Mouse (Mus musculus) limb, embryonic 11.5 days (tissue): ENCODE results near the gene Lamc1. TPM values are rescaled to one million over a fixed set of nuclear protein-coding genes. Genes with fewer than 3 reads are reported as not detected.

Experiments
- ATAC-seq: fragments of 200-750 bp; cut with Nextera tagmentation; 2 replicates; pipeline ENCODE4 v1.8.0; 2017; ENCODE audit warnings: low read depth; ENCODE audit not compliant: insufficient number of reproducible peaks, low FRiP score, low TSS enrichment
- DNase-seq: peaks from one replicate; pipeline ENCODE4 v3.0.0-alpha.2; 2015; ENCODE audit warnings: low spot score
- H3K27ac ChIP-seq: fragments of 300-500 bp; sonication (generic); replicated peaks from 2 replicates; pipeline ENCODE4 v1.5.1; 2014; ENCODE audit warnings: low read depth, mild to moderate bottlenecking, low read length
- H3K27me3 ChIP-seq: fragments of 300-500 bp; sonication (generic); 2 replicates; pipeline ENCODE4 v1.6.1; 2014; ENCODE audit warnings: mild to moderate bottlenecking, low read length, mixed read lengths; ENCODE audit not compliant: control insufficient read depth, insufficient read depth
- H3K36me3 ChIP-seq: fragments of 300-500 bp; sonication (generic); 2 replicates; pipeline ENCODE4 v1.6.1; 2014; ENCODE audit warnings: mild to moderate bottlenecking, low read length, moderate library complexity, mixed read lengths; ENCODE audit not compliant: control insufficient read depth, insufficient read depth
- H3K4me1 ChIP-seq: fragments of 300-500 bp; sonication (generic); 2 replicates; pipeline ENCODE4 v1.6.1; 2014; ENCODE audit warnings: low read length, mixed read lengths; ENCODE audit not compliant: control insufficient read depth, insufficient read depth
- H3K4me2 ChIP-seq: fragments of 300-500 bp; sonication (generic); 2 replicates; pipeline ENCODE4 v1.6.1; 2014; ENCODE audit warnings: low read depth, mild to moderate bottlenecking, moderate library complexity; ENCODE audit not compliant: severe bottlenecking
- H3K4me3 ChIP-seq: fragments of 300-500 bp; sonication (generic); 2 replicates; pipeline ENCODE4 v1.5.1; 2014; ENCODE audit warnings: low read depth, low read length
- H3K9ac ChIP-seq: fragments of 300-500 bp; sonication (generic); 2 replicates; pipeline ENCODE4 v1.6.1; 2014; ENCODE audit warnings: mild to moderate bottlenecking, low read length
- H3K9me3 ChIP-seq: fragments of 300-500 bp; sonication (generic); 2 replicates; pipeline ENCODE4 v1.6.1; 2016; ENCODE audit warnings: low read length; ENCODE audit not compliant: control insufficient read depth
- WGBS: fragments of 180-500 bp; shearing (Covaris S2); extraction: QIAGEN DNeasy Blood & Tissue Kit; methylation state at CpG from one replicate; pipeline ENCODE4 v1.1.7; 2014; 5-methylcytosine and 5-hydroxymethylcytosine counted together
- polyA plus RNA-seq: library from polyadenylated mRNA; unstranded; fragments of >200 nt; fragmentation: Nextera tagmentation; extraction: Ambion mirVana; gene quantifications from 2 replicates; pipeline ENCODE4 v1.2.1, GENCODE M21; 2014

Gene Lamc1
- polyA plus RNA-seq, 1 experiment from 2014 or later = 29.9 TPM

DNA sequence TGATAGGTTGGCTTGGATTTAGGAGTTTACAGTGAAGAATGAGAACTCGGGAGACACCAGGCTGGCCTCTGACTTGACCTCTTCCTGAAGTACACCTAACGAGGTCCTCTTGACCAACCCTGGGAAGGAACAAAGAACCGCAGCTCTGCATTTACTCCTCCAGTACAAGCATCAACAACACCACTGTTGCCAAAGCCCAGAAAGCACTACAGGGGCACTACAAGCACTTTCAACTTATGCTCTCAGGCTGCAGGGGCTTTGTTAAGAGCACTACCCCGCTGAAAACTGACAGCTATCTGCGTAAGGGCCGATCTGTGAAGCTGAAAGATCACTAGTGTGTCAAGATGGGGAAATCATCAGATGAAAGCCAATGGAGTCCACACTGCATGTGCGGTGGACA lies 6.4 kb downstream of the Lamc1 start:
- 0 out of 2 replicates have a peak, but pooled peaks cover 5% of the 10 kb centered on the region for H3K4me1 ChIP-seq
- no peak overlapping the region for H3K4me2 ChIP-seq
- WGBS = 76% methylated on average over 7 of the region's 7 CpGs
- no peak overlapping the region for H3K9ac ChIP-seq
- DNase-seq (peak; percentile 13), ATAC-seq (no peak)
- no peaks in the 10 kb centered on the region for H3K36me3 ChIP-seq
- H3K4me3 ChIP-seq = no peak overlapping the region
- no peaks in the 10 kb centered on the region for H3K9me3 ChIP-seq
- no peak overlapping the region for H3K27ac ChIP-seq
- no peaks in the 10 kb centered on the region for H3K27me3 ChIP-seq

DNA sequence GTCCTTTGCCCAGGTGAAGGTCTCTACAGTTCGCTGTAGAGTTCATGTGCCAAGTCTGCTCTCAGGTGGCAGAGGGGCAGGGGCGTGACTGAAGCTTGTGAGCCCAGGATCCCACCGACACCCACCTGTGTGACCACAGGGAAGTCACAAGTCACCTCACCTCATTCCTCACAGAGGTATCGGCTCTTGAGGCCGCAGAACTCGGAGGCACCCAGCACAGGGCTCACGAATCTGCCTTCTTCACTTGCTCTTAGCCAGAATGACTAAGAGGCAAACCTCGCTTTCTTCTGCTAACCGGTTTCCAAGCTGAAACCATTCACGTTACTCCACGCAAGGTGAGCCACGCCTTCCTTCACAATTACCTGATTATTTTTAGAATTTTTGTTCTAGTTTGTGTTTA lies 11.2 kb downstream of the Lamc1 start:
- 74% methylated on average over 12 of the region's 12 CpGs for WGBS
- H3K27ac ChIP-seq = no peak overlapping the region
- H3K4me2 ChIP-seq = no peak overlapping the region
- DNase-seq (no peak), ATAC-seq (no peak)
- H3K9me3 ChIP-seq = no peaks in the 10 kb centered on the region
- H3K36me3 ChIP-seq = no peaks in the 10 kb centered on the region
- H3K9ac ChIP-seq = no peak overlapping the region
- no peaks in the 10 kb centered on the region for H3K27me3 ChIP-seq
- no peak overlapping the region for H3K4me3 ChIP-seq
- H3K4me1 ChIP-seq = no peaks in the 10 kb centered on the region; the same call in 1 of the 2 replicates

DNA sequence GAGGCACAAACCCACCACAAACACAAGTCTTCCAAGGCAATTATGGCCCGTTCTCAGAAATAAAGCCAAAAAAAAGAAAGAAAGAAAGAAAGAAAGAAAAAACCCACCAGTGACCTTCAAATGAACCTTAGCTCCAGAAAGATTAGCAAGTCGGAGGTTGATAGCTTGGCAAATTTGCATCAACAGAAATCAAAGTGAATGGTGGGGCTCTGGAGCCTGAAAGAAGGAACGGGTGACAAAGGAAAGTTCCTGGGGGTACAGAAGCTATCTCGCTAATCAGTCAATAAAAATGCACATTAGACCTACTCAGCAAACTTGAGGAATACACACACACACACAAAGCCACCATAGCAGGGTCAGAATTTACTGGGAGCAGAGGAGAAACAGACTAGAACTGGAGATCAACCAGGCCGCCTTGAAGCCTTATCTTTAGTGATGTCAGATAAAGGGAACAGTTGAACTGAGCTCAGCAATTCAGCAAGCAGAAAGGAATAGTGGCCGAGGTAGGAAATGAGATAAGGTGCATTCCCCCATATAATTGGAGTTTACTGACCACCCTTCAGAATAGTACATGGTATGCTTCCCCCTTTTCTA lies 11.9 kb downstream of the Lamc1 start:
- H3K27ac ChIP-seq = no peak overlapping the region

DNA sequence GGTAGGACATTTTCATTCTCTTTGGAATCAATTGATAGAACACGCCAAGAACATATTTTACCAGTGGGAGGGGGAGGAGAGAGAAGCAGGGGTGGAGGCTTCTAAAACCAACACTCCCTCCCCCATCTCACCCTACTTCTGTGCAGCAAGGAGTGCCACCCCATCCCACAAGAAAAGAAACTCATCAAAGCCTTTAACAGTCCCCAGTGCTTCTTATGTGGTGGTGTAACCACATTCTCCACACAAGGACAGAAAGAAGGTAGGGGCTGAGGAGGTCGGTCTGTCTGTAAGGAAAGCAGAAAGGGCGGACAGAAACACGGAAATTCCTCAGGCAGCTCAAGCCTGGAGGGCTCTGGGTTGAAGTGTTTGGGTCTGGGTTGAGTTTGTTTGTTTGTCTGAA lies 12.5 kb downstream of the Lamc1 start:
- no peaks in the 10 kb centered on the region for H3K27me3 ChIP-seq
- H3K27ac ChIP-seq = no peak overlapping the region
- DNase-seq = no peak
- 59% methylated on average over 4 of the region's 4 CpGs for WGBS
- H3K4me2 ChIP-seq = no peak overlapping the region
- H3K9me3 ChIP-seq = no peaks in the 10 kb centered on the region
- ATAC-seq = no peak
- H3K4me3 ChIP-seq = no peak overlapping the region
- H3K9ac ChIP-seq = no peak overlapping the region
- H3K4me1 ChIP-seq = no peaks in the 10 kb centered on the region; the same call in 1 of the 2 replicates
- H3K36me3 ChIP-seq = no peaks in the 10 kb centered on the region

More for the DNA sequence above, 11.9 kb downstream of the Lamc1 start:
- no peak for DNase-seq
- Histone ChIP-seq H3K36me3 (no peaks in the 10 kb centered on the region), H3K27me3 (no peaks in the 10 kb centered on the region), H3K4me2 (no peak overlapping the region), H3K9me3 (no peaks in the 10 kb centered on the region), H3K4me3 (no peak overlapping the region), H3K4me1 (no peaks in the 10 kb centered on the region; the same call in 1 of the 2 replicates), H3K9ac (no peak overlapping the region)
- no peak for ATAC-seq
- WGBS = 43% methylated on average over 6 of the region's 6 CpGs

DNA sequence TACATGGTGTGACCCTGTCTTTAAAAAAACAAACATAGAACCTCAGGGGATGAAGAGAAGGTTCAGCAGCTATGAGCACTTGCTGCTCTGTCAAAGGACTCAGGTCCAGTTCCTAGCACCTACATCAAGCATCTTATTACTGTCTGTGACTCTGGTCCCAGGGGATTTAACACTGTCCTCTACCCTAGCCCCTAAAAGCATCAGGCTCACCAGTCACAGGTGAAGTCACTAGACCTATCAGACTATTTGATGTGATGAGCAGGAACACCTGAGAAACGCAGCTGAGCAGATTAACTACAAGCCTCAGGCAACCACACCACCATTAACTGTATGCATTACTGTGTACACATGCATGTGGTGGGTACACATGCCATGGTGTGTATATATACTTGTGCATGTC lies 13.8 kb downstream of the Lamc1 start:
- no peak for ATAC-seq
- no peaks in the 10 kb centered on the region; the same call in 1 of the 2 replicates for H3K4me1 ChIP-seq
- H3K36me3 ChIP-seq = no peaks in the 10 kb centered on the region
- H3K4me2 ChIP-seq = no peak overlapping the region
- H3K9me3 ChIP-seq = no peaks in the 10 kb centered on the region
- 92% methylated on average over 1 of the region's 1 CpGs for WGBS
- DNase-seq = no peak
- no peaks in the 10 kb centered on the region for H3K27me3 ChIP-seq
- H3K9ac ChIP-seq = no peak overlapping the region
- H3K4me3 ChIP-seq = no peak overlapping the region
- H3K27ac ChIP-seq = no peak overlapping the region

DNA sequence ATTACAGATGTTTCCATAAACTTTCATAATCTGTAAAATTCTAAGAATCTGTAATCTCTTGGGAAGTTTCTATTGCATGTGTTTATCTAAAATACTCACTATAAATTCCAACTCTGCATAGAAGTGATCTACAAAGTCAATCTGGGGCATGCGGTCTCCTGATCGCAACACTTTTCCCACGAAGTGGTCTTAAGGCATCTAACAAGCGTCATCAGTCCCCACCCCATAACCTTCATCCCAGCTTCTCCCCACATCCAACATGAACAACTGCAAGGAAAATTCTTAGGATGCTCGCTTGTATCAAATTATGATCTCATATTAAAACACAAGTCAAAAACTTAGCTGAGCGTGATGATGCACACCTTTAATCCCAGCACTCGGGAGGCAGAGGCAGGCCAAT lies 14.3 kb downstream of the Lamc1 start:
- WGBS = 94% methylated on average over 7 of the region's 7 CpGs
- H3K9ac ChIP-seq = no peak overlapping the region
- H3K27ac ChIP-seq = no peak overlapping the region
- no peaks in the 10 kb centered on the region for H3K36me3 ChIP-seq
- no peaks in the 10 kb centered on the region for H3K27me3 ChIP-seq
- ATAC-seq (no peak), DNase-seq (no peak)
- no peak overlapping the region for H3K4me3 ChIP-seq
- no peaks in the 10 kb centered on the region for H3K9me3 ChIP-seq
- H3K4me1 ChIP-seq = no peaks in the 10 kb centered on the region; the same call in 1 of the 2 replicates
- H3K4me2 ChIP-seq = no peak overlapping the region

DNA sequence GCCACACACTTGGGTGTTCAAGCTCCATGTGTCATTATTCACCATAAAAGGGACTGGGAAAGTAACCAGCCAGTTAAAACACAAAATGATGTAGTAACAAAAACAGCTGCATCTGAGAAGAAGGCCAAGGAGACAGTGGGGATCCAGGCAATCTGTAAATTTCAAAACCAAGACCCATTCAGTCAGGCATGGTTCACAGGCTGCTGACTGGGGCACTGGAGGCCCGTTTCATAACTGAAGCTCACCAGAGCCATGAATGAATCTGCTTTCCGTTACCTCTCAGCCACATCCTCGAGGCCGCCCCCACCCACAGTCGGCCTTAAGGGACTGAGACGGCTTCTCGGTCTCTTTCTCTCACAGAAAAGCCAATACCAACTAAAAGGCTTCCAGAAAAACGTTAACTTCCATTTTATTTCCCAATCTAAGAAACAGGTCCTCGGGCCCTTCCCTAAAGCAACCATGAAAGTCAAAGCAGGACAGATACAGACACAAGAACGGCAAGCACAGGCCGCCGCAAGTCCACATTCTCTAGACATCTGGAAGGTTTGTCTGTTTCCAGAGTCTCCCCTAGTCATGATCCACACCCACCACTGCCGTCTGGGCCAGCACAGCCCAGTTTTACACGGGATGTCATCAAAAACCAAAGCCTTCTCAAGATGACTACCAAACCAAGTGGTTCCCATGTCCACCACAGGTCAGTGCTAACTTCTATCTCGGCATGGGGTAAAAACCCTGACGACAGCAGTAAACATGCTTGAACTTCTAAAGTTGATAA lies 14.9 kb downstream of the Lamc1 start:
- ATAC-seq = no peak

DNA sequence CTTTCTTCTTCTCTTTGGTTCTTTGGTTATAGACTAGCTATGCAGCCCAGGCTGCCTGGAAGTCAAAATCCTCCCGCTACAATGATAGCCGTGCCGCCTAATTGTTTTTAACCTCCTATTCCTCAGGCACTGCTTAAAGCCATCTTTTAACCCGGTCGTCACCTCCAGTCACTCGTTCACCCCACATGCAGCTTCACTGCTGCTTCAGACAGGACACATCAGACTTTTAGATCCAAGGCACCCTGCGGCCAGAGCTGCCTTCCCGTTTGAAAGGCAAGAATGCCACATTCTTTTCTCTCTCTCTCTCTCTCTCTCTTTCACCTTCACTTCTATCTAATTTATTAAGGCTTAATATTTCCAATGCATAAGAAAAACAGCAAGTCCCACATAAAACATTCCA lies 15.6 kb downstream of the Lamc1 start:
- WGBS = 72% methylated on average over 8 of the region's 8 CpGs
- DNase-seq = no peak

More for the DNA sequence above, 14.9 kb downstream of the Lamc1 start:
- Histone ChIP-seq H3K27me3 (no peaks in the 10 kb centered on the region), H3K4me2 (no peak overlapping the region), H3K9ac (no peak overlapping the region), H3K36me3 (no peaks in the 10 kb centered on the region), H3K4me1 (no peaks in the 10 kb centered on the region; the same call in 1 of the 2 replicates), H3K9me3 (no peaks in the 10 kb centered on the region), H3K4me3 (no peak overlapping the region), H3K27ac (no peak overlapping the region)
- WGBS = 72% methylated on average over 16 of the region's 16 CpGs
- no peak for DNase-seq

More for the DNA sequence above, 15.6 kb downstream of the Lamc1 start:
- H3K36me3 ChIP-seq = no peaks in the 10 kb centered on the region
- H3K27ac ChIP-seq = no peak overlapping the region
- no peak overlapping the region for H3K4me3 ChIP-seq
- H3K4me2 ChIP-seq = no peak overlapping the region
- ATAC-seq = no peak
- no peak overlapping the region for H3K9ac ChIP-seq
- H3K27me3 ChIP-seq = no peaks in the 10 kb centered on the region
- no peaks in the 10 kb centered on the region; the same call in 1 of the 2 replicates for H3K4me1 ChIP-seq
- no peaks in the 10 kb centered on the region for H3K9me3 ChIP-seq
